Mouse (Mus musculus): ENCODE data around the gene Bicd2. TPM values are rescaled to one million over a fixed set of nuclear protein-coding genes. Genes with fewer than 3 reads are reported as not detected.

Gene Bicd2
- total and polyA plus RNA-seq, 2 experiments: 7.6 to 8.7 TPM

DNA sequence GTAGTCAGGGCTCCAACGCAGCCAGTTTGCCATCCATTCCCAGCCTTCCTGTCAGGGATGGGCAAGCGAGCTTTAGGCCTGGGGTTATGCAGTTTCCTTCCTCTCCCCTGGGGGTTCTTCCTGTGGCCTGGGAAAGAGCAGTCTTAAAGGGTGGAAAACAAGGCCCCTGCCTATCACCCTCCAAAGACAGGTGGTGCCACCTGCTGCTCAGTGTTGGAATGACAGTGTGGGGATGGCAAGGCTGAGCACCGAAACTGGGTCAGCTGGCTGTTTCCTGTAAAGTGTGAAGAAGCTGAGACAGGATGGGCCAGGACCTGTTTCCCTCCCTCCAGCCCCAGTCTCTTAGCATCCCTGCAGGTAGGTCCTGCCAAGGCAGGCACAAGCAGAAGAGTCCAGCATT, 39.8 kb downstream of the Bicd2 start:
- Histone ChIP-seq H3K4me3 (ENCODE audit: insufficient read depth, low read depth, low read length) (no peak overlapping the region), H3K36me3 (ENCODE audit: control insufficient read depth, insufficient read depth, low read length) (peaks cover 13% of the 10 kb centered on the region; the same call in 1 of the 2 replicates), H3K4me1 (ENCODE audit: control insufficient read depth, insufficient read depth, low read length) (no peaks in the 10 kb centered on the region), H3K27ac (replicated peaks; ENCODE audit: insufficient read depth, low read depth, low read length) (no peak overlapping the region), H3K9ac (ENCODE audit: low read depth, low read length) (no peak overlapping the region), H3K79me2 (ENCODE audit: control insufficient read depth, insufficient read depth, low read length) (no peaks in the 10 kb centered on the region), H3K27me3 (ENCODE audit: control insufficient read depth, insufficient read depth, low read length) (no peaks in the 10 kb centered on the region)
- peak; percentile 35 for DNase-seq (ENCODE audit: extremely low read depth, low read depth, low spot score)
- 39% methylated on average over 3 of the region's 3 CpGs for WGBS
- TF ChIP-seq CTCF (IDR thresholded peaks at IDR 0.05; ENCODE audit: low read depth, low read length) (peak; percentile 98), POLR2A (IDR thresholded peaks at IDR 0.05; ENCODE audit: extremely low read depth, insufficient read depth, low read length) (no peak)

DNA sequence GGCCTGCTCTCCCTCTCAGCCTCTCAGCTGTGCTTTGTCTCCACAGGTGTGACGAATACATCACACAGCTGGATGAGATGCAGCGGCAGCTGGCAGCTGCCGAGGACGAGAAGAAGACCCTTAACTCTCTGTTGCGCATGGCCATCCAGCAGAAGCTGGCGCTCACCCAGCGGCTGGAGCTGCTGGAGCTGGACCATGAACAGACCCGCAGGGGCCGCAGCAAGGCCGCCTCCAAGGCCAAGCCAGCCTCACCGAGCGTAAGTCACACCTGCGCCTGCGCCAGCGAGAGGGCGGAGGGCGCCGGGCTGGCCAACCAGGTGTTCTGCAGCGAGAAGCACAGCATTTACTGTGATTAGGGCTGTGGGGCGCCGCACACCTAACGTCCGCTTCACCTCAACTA, 41.6 kb downstream of the Bicd2 start:
- Histone ChIP-seq H3K27ac (replicated peaks; ENCODE audit: insufficient read depth, low read depth, low read length) (no peak overlapping the region), H3K36me3 (ENCODE audit: control insufficient read depth, insufficient read depth, low read length) (peaks cover 17% of the 10 kb centered on the region), H3K4me3 (ENCODE audit: insufficient read depth, low read depth, low read length) (no peak overlapping the region), H3K9ac (ENCODE audit: low read depth, low read length) (no peak overlapping the region), H3K27me3 (ENCODE audit: control insufficient read depth, insufficient read depth, low read length) (no peaks in the 10 kb centered on the region), H3K79me2 (ENCODE audit: control insufficient read depth, insufficient read depth, low read length) (no peaks in the 10 kb centered on the region), H3K4me1 (ENCODE audit: control insufficient read depth, insufficient read depth, low read length) (no peaks in the 10 kb centered on the region)
- 94% methylated on average over 23 of the region's 23 CpGs for WGBS
- DNase-seq (ENCODE audit: extremely low read depth, low read depth, low spot score): no peak
- no peak for TF ChIP-seq POLR2A (IDR thresholded peaks at IDR 0.05; ENCODE audit: extremely low read depth, insufficient read depth, low read length)
- TF ChIP-seq CTCF (IDR thresholded peaks at IDR 0.05; ENCODE audit: low read depth, low read length): no peak

DNA sequence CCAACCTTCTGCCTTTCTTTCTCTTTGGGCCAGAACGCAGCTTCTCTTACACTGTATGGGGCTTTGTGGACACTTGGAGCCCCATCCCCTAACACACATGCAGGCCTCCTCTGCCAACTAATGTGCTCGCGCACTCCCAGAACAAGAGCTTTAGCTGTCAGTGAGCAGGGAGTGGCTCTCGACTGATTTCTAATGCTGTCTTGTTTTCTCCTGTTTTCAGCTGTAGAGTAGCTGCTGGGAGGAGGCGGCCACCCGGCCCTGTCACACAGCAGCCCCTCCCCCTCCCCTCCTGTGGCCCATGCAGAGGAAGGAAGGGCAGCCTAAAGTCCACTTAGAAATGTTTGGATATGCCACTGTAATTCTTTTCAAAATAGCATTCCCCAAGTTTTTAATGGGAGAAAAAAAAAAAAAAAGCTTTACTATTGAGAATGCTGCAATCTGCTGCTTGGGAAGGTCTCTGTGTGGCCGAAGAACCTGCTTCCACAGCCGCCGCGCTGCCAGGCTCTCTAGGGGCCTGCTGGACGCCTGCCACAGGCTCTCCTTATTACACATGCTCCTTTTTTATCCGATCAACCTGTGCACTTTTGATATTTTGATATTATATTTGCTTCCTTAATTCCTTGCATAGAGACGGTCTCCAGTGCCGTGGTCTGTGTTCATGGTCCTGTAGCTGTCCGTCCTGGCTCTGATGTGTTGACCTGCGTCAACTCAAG, 43.5 kb downstream of the Bicd2 start:
- Histone ChIP-seq H3K27me3 (ENCODE audit: control insufficient read depth, insufficient read depth, low read length) (no peaks in the 10 kb centered on the region), H3K79me2 (ENCODE audit: control insufficient read depth, insufficient read depth, low read length) (no peaks in the 10 kb centered on the region), H3K36me3 (ENCODE audit: control insufficient read depth, insufficient read depth, low read length) (peaks cover 15% of the 10 kb centered on the region), H3K9ac (ENCODE audit: low read depth, low read length) (no peak overlapping the region), H3K4me3 (ENCODE audit: insufficient read depth, low read depth, low read length) (no peak overlapping the region), H3K4me1 (ENCODE audit: control insufficient read depth, insufficient read depth, low read length) (no peaks in the 10 kb centered on the region), H3K27ac (replicated peaks; ENCODE audit: insufficient read depth, low read depth, low read length) (no peak overlapping the region)
- WGBS: 79% methylated on average over 16 of the region's 16 CpGs
- TF ChIP-seq CTCF (IDR thresholded peaks at IDR 0.05; ENCODE audit: low read depth, low read length) (no peak), POLR2A (IDR thresholded peaks at IDR 0.05; ENCODE audit: extremely low read depth, insufficient read depth, low read length) (no peak)
- DNase-seq (ENCODE audit: extremely low read depth, low read depth, low spot score): no peak

DNA sequence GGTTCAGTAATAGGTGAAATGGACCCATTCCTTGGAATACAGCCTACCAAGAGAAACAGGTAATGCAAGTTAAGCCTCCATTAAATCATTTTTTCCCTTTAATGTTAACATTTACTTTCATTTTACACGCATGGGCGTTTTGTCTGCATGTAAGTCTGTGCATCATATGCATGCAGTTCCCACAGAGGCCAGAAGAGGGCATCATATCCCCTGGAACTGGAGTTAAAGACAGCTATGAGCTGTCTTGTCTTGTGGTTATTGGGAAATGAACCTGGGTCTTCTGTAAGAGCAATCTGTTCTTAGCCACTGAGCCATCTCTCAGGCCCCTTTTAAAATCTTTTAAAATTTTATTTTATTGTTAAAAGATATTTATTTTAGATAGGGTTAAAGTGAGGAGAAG, 50.0 kb downstream of the Bicd2 start:
- DNase-seq (ENCODE audit: extremely low read depth, low read depth, low spot score): no peak
- WGBS: 93% methylated on average over 2 of the region's 2 CpGs
- H3K27ac ChIP-seq (replicated peaks; ENCODE audit: insufficient read depth, low read depth, low read length): no peak overlapping the region

DNA sequence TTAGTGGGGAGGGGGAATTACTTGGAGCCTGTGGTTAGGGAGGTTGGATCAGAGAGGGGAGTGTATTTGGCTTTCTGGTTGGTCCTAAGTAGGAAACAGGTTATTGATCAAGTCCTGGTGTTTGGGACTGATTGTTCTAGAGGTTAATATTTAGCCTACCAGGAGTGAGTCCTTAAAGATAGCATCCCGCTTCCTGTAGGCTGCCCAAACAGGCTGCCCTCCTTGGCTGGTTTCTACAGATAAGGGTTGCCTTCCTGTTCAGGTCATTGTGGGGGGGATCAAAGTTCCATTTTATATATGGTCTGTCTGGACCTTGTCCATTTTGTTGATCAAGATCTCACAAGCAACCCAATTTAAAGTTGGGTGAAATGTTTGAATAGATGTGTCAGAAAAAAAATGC, 52.2 kb downstream of the Bicd2 start:
- no peak for TF ChIP-seq CTCF (IDR thresholded peaks at IDR 0.05; ENCODE audit: low read depth, low read length)
- TF ChIP-seq POLR2A (IDR thresholded peaks at IDR 0.05; ENCODE audit: extremely low read depth, insufficient read depth, low read length): no peak
- no peak overlapping the region for H3K27ac ChIP-seq (replicated peaks; ENCODE audit: insufficient read depth, low read depth, low read length)
- no peak for DNase-seq (ENCODE audit: extremely low read depth, low read depth, low spot score)
- H3K27me3 ChIP-seq (ENCODE audit: control insufficient read depth, insufficient read depth, low read length): no peaks in the 10 kb centered on the region
- H3K36me3 ChIP-seq (ENCODE audit: control insufficient read depth, insufficient read depth, low read length): no peaks in the 10 kb centered on the region
- H3K4me1 ChIP-seq (ENCODE audit: control insufficient read depth, insufficient read depth, low read length): no peaks in the 10 kb centered on the region
- 45% methylated on average over 1 of the region's 1 CpGs for WGBS
- H3K79me2 ChIP-seq (ENCODE audit: control insufficient read depth, insufficient read depth, low read length): no peaks in the 10 kb centered on the region
- no peak overlapping the region for H3K4me3 ChIP-seq (ENCODE audit: insufficient read depth, low read depth, low read length)
- no peak overlapping the region for H3K9ac ChIP-seq (ENCODE audit: low read depth, low read length)

More for the DNA sequence above, 50.0 kb downstream of the Bicd2 start:
- Histone ChIP-seq H3K27me3 (ENCODE audit: control insufficient read depth, insufficient read depth, low read length) (no peaks in the 10 kb centered on the region), H3K36me3 (ENCODE audit: control insufficient read depth, insufficient read depth, low read length) (peaks cover 4% of the 10 kb centered on the region), H3K79me2 (ENCODE audit: control insufficient read depth, insufficient read depth, low read length) (no peaks in the 10 kb centered on the region), H3K4me3 (ENCODE audit: insufficient read depth, low read depth, low read length) (no peak overlapping the region), H3K4me1 (ENCODE audit: control insufficient read depth, insufficient read depth, low read length) (no peaks in the 10 kb centered on the region), H3K9ac (ENCODE audit: low read depth, low read length) (no peak overlapping the region)
- TF ChIP-seq CTCF (IDR thresholded peaks at IDR 0.05; ENCODE audit: low read depth, low read length) (no peak), POLR2A (IDR thresholded peaks at IDR 0.05; ENCODE audit: extremely low read depth, insufficient read depth, low read length) (no peak)

DNA sequence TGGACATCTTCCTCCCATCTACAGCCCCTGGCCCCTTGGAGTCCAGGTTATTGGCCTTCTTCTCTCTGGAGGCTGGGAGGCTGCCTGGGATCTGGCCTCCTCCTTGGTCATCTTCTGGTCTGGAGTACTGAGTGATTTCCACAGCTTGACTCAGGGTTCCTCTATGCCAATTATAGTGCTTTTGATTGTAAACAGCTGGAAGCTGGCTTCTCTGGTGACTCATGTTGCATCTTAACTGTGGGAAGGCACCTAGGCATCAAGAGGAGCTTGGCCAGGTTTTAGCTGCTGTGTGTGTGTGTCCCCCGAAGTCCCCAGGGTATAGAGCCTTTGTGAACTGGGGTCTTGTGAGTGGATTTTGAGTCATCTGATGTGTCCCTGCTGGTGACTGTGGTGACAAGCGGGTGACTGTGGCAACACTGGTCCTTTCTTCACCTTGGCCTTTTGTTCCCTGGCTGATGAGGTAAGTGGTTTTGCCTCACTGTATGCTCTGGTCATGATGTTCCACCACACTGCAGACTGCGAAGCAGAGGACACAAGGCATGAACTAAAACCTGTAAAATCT, 53.6 kb downstream of the Bicd2 start:
- H3K36me3 ChIP-seq (ENCODE audit: control insufficient read depth, insufficient read depth, low read length): no peaks in the 10 kb centered on the region
- no peaks in the 10 kb centered on the region for H3K27me3 ChIP-seq (ENCODE audit: control insufficient read depth, insufficient read depth, low read length)
- H3K27ac ChIP-seq (replicated peaks; ENCODE audit: insufficient read depth, low read depth, low read length): no peak overlapping the region
- no peak overlapping the region for H3K9ac ChIP-seq (ENCODE audit: low read depth, low read length)
- H3K4me1 ChIP-seq (ENCODE audit: control insufficient read depth, insufficient read depth, low read length): no peaks in the 10 kb centered on the region
- TF ChIP-seq POLR2A (IDR thresholded peaks at IDR 0.05; ENCODE audit: extremely low read depth, insufficient read depth, low read length): no peak
- TF ChIP-seq CTCF (IDR thresholded peaks at IDR 0.05; ENCODE audit: low read depth, low read length): no peak
- DNase-seq (ENCODE audit: extremely low read depth, low read depth, low spot score): no peak
- 94% methylated on average over 3 of the region's 3 CpGs for WGBS
- no peaks in the 10 kb centered on the region for H3K79me2 ChIP-seq (ENCODE audit: control insufficient read depth, insufficient read depth, low read length)
- H3K4me3 ChIP-seq (ENCODE audit: insufficient read depth, low read depth, low read length): no peak overlapping the region

Measured in liver, adult 2 months (tissue).